Mouse (Mus musculus) kidney, embryonic 16.5 days (tissue): ENCODE results near the gene Cyct. TPM values are rescaled to one million over a fixed set of nuclear protein-coding genes. Genes with fewer than 3 reads are reported as not detected.

ENCODE experiments used
- ATAC-seq: fragments of 200-750 bp; cut with Nextera tagmentation; 2 replicates; pipeline ENCODE4 v1.8.0; 2017; ENCODE audit warnings: moderate TSS enrichment; ENCODE audit not compliant: low FRiP score, low TSS enrichment
- H3K27ac ChIP-seq: fragments of 300-500 bp; sonication (generic); 2 replicates; pipeline ENCODE4 v1.5.1; 2014; ENCODE audit warnings: low read length
- H3K27me3 ChIP-seq: fragments of 300-500 bp; sonication (generic); 2 replicates; pipeline ENCODE4 v1.6.1; 2014; ENCODE audit warnings: low read length, control low read depth, mixed read lengths; ENCODE audit not compliant: insufficient read depth
- H3K36me3 ChIP-seq: fragments of 300-500 bp; sonication (generic); 2 replicates; pipeline ENCODE4 v1.6.1; 2014; ENCODE audit warnings: low read length, control low read depth, mixed read lengths; ENCODE audit not compliant: insufficient read depth
- H3K4me1 ChIP-seq: fragments of 300-500 bp; sonication (generic); 2 replicates; pipeline ENCODE4 v1.6.1; 2014; ENCODE audit warnings: low read length, control low read depth, mixed read lengths; ENCODE audit not compliant: insufficient read depth
- H3K4me2 ChIP-seq: fragments of 300-500 bp; sonication (generic); replicated peaks from 2 replicates; pipeline ENCODE4 v1.6.1; 2014; ENCODE audit warnings: low read depth, low read length
- H3K4me3 ChIP-seq: fragments of 300-500 bp; sonication (generic); 2 replicates; pipeline ENCODE4 v1.5.1; 2014; ENCODE audit warnings: mild to moderate bottlenecking, low read length
- H3K9ac ChIP-seq: fragments of 300-500 bp; sonication (generic); replicated peaks from 2 replicates; pipeline ENCODE4 v1.6.1; 2014; ENCODE audit warnings: low read length
- H3K9me3 ChIP-seq: fragments of 300-500 bp; sonication (generic); 2 replicates; pipeline ENCODE4 v1.6.1; 2016; ENCODE audit warnings: low read length, control low read depth
- WGBS: fragments of 180-500 bp; shearing (Covaris S2); extraction: QIAGEN DNeasy Blood & Tissue Kit; methylation state at CpG from one replicate; pipeline ENCODE4 v1.1.7; 2014; 5-methylcytosine and 5-hydroxymethylcytosine counted together
- polyA plus RNA-seq: library from polyadenylated mRNA; unstranded; fragments of >200 nt; fragmentation: Nextera tagmentation; extraction: Ambion mirVana; gene quantifications from 2 replicates; pipeline ENCODE4 v1.2.1, GENCODE M21; 2015

Cyct gene
- polyA plus RNA-seq, 1 experiment from 2014 or later, result not detected

DNA sequence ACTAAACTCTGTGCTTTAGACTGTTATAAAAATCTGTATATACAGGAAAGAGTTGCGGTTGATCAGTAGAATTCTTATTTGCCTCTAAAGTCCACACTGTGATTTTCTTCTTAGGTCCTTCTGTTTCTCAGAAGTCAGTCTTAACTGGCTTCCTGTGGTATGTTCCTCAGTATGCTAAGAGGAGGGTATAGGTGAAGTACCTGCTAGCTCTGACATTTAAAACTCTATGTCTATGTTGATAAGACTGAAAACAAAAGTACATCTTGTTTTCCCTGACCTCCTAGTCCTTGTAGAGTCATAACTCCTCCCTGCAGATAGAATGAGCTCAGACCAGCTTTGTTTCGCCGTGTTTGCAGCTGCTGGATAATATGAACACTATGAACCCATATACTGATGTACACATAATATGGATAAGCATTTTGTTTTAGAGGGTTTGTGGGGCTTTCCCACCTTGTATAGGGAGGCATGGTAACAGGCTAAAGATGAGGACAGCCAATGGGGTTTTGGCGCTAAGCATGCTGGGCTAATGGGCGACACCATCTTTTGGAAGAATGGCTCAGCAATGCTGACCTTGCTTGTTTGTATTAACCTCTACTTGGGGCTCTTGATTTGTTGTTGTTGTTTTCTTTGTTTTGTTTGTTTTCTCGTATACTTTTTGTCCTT is 14.4 kb upstream of the Cyct start:
- H3K4me2 ChIP-seq, result no peak overlapping the region
- 88% methylated on average over 6 of the region's 6 CpGs for WGBS
- ATAC-seq, result no peak

DNA sequence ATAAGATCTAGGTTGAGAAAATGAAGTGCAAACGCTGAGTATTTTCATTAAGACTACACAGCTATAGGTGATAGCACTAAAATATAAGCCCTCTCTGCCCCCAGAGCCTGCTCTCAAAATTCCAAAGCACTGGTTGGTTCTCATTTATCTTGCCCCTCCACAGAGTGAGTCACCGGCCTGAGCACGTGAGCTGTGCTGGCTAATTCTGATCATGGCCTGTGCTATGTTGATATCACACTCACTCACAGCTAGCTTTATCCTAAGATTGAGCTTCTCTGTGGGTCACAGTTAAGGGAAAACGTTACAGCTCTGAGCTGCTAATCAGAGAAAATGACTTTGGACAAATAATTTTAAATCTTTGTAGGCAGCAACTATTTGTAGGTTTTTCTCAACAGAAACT is 12.0 kb upstream of the Cyct start:
- Histone ChIP-seq H3K4me2 (no peak overlapping the region), H3K27ac (no peak overlapping the region), H3K36me3 (peaks cover 33% of the 10 kb centered on the region), H3K9ac (no peak overlapping the region), H3K4me3 (no peak overlapping the region), H3K9me3 (no peaks in the 10 kb centered on the region), H3K4me1 (peaks cover 15% of the 10 kb centered on the region), H3K27me3 (no peaks in the 10 kb centered on the region)
- WGBS, result 86% methylated on average over 4 of the region's 4 CpGs
- no peak for ATAC-seq

More for the DNA sequence above, 14.4 kb upstream of the Cyct start:
- peaks cover 12% of the 10 kb centered on the region for H3K4me1 ChIP-seq
- H3K9me3 ChIP-seq, result no peaks in the 10 kb centered on the region
- no peak overlapping the region for H3K9ac ChIP-seq
- peaks cover 45% of the 10 kb centered on the region for H3K36me3 ChIP-seq
- no peak overlapping the region for H3K27ac ChIP-seq
- H3K4me3 ChIP-seq, result no peak overlapping the region
- H3K27me3 ChIP-seq, result no peaks in the 10 kb centered on the region

DNA sequence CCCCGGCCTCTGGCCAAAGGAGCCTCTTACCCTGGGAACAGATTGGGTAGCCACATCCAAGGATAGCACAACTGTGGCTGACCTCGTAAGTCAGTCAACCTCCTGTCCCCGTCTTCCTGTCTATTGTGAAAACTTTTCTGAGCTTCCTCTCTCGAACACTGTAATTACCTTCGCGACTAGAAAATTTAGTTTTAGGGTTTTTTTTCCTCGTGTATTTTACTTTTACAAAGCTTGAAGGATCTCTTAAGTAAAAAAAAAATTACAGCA is 10.3 kb upstream of the Cyct start:
- no peaks in the 10 kb centered on the region for H3K9me3 ChIP-seq
- peak; percentile 43; the same call in 1 of the 2 replicates for ATAC-seq
- H3K9ac ChIP-seq, result peak overlapping the region; percentile 77
- peak overlapping the region; percentile 95 for H3K4me2 ChIP-seq
- WGBS, result under 1% methylated on average over 7 of the region's 7 CpGs
- no peak overlapping the region for H3K27ac ChIP-seq
- peaks cover 30% of the 10 kb centered on the region for H3K36me3 ChIP-seq
- H3K4me1 ChIP-seq, result peaks cover 16% of the 10 kb centered on the region
- no peaks in the 10 kb centered on the region for H3K27me3 ChIP-seq
- H3K4me3 ChIP-seq, result peak overlapping the region; percentile 69

DNA sequence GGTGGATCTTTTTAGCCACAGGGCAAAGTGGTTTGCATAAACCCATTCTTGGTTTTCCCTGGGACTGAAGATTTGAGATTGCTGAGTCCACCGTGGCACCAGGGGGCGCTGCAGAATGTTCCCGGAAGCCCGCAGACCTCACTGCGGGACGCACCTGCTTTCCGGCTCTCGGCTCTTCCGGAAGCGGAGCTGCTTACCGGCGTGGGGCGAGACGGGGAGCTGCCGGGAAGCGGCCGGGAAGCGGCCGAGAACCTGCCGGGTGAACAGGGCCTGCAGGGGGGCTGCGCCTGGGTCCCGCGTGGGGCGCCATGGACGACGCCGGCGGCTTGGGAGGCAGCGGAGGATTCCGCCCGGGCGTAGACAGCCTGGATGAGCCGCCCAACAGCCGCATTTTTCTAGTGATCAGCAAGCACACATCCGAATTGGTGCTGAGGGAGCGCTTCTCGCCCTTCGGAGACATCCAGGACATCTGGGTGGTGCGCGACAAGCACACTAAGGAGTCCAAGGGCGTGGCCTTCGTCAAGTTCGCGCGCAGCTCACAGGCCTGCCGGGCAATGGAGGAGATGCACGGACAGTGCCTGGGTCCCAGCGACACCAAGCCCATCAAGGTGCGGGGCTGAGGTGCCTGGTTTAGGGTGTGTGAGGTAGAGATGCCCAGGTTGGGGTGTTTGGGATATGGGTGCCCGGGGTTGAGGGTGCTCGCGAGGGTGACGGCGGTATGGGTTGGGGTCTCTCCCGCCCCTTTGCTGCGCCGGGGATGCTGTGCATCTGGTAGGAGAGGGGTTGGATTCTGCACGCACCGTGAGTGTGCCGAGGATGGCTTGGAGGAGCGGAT is 9.8 kb upstream of the Cyct start, which contains the start of gene Rbm45:
Gene Rbm45, plus strand, starts transcription at position 164 of the 835 bp plus-strand sequence.
- Histone ChIP-seq H3K9ac (peak within 1 kb of the TSS; percentile 77), H3K4me1 (peaks cover 16% of the 10 kb centered on the region), H3K36me3 (peaks cover 27% of the 10 kb centered on the region), H3K27me3 (no peaks in the 10 kb centered on the region), H3K27ac (peak within 1 kb of the TSS; percentile 63; the same call in 1 of the 2 replicates), H3K4me2 (peak within 1 kb of the TSS; percentile 95), H3K9me3 (no peaks in the 10 kb centered on the region), H3K4me3 (peak within 1 kb of the TSS; percentile 69)
- under 1% methylated on average over 61 of the region's 61 CpGs for WGBS
- ATAC-seq, result peak; percentile 90

DNA sequence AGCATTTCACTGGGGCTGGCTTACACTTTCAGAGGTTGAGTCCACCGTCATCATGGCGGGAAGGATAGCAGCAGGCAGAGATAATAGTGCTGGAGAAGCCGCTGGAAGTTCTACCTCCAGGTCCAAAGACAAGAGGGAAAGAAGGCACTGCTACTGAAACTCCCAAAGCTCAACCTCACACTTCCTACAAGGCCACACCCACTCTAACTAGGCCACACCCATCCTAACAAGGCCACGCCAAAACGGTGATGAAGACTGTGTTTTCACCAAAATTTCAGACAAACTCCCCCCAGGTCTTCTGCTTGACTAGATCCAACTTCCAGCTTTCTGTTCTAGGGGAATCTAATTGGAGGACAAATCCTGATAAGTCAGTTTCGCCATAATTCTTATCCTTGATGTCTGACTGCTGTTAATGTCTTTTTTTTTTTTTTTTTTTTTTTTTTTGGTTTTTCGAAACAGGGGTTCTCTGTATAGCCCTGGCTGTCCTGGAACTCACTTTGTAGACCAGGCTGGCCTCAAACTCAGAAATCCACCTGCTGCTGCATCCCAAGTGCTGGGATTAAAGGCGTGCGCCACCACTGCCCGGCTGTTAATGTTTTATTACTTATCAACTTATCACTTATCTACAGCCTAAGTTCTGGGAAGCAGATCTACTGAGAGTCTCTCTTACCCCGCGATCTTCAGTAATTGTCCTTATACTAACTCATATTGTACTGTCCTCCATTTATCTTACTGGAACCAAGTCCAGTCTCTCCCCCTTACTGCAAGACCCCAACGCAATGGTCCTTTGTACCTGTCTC is 8.8 kb upstream of the Cyct start:
- Histone ChIP-seq H3K9me3 (no peaks in the 10 kb centered on the region), H3K9ac (no peak overlapping the region), H3K27me3 (no peaks in the 10 kb centered on the region), H3K4me1 (peaks cover 16% of the 10 kb centered on the region), H3K4me2 (no peak overlapping the region), H3K4me3 (peak overlapping the region; percentile 69; the same call in 1 of the 2 replicates), H3K36me3 (peaks cover 21% of the 10 kb centered on the region), H3K27ac (no peak overlapping the region)
- ATAC-seq, result no peak
- 66% methylated on average over 12 of the region's 13 CpGs for WGBS

DNA sequence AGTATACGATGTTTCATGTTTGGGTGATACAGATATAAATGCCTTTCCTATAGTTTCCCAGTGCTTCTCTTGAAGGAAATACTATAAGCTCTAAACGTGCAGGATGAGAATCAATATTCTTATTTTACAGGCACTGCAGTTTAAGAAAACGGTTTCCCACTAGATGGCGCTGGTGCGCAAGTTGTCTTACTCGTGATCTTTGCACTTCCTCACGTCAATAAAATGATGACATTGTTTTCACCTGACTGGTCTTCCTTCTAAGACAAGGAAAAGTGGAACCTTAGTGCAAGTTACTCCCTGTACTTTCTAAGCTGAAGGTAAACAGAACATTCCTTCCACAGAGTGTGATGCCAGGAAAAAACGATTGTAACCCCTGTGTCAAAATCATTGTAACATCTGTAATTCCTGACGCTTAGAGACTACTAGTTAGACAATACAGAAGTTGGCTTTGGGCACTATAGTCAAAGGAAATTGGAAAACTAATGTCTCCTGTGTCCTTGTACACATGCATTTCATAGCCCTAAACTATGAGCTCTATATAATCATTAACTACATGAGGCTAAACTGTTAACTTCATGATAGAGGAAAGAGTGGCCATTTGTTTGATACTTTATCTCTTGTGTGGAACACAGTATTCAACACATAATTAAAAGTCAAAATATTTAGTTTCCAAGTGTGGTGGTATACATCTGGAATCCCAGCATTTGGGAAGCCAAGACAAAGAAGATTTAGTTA is 7.1 kb upstream of the Cyct start:
- Histone ChIP-seq H3K9me3 (no peaks in the 10 kb centered on the region), H3K27ac (no peak overlapping the region), H3K4me2 (no peak overlapping the region), H3K36me3 (peaks cover 7% of the 10 kb centered on the region; the same call in 1 of the 2 replicates), H3K27me3 (no peaks in the 10 kb centered on the region), H3K4me1 (peaks cover 16% of the 10 kb centered on the region), H3K4me3 (no peak overlapping the region), H3K9ac (no peak overlapping the region)
- 13% methylated on average over 9 of the region's 9 CpGs for WGBS
- ATAC-seq, result no peak

DNA sequence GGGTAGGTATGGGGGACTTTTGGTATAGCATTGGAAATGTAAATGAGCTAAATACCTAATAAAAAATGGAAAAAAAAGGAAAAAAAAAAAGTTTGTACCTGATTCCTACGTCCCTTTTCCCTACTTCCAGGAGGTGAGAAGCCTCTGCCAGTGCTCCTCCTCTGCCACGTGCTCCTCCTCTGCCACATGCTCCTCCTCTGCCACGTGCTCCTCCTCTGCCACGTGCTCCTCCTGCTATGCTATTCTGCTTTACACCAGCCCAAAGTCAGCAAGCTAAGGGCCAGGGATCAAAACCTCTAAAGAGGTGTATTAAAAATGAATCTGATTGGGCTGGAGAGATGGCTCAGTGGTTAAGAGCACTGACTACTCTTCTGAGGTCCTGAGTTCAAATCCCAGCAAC is 5.6 kb upstream of the Cyct start:
- no peak overlapping the region for H3K27ac ChIP-seq
- H3K9ac ChIP-seq, result no peak overlapping the region
- H3K27me3 ChIP-seq, result no peaks in the 10 kb centered on the region
- no peaks in the 10 kb centered on the region for H3K36me3 ChIP-seq
- no peak overlapping the region for H3K4me3 ChIP-seq
- H3K9me3 ChIP-seq, result no peaks in the 10 kb centered on the region
- no peak overlapping the region for H3K4me2 ChIP-seq
- WGBS, result 79% methylated on average over 4 of the region's 4 CpGs
- no peak for ATAC-seq
- peaks cover 8% of the 10 kb centered on the region for H3K4me1 ChIP-seq

DNA sequence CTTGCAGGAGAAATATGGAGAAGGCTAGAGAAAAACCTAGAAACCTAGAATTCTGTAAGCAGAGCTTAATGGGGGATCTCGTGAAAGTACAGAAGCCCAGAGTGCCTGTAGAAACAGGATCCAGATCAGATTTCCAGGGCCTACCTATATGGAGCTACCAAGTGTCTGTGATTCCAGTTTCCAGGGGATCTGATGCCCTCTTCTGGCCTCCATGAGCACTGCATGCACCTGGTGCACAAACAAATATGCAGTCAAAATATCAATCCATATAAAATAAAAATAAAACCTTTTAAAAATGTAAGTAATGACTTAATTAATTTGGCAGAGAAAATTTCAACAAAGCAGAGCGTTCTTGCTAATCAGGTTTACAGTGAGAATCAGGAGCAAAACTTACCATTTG is 1.9 kb upstream of the Cyct start:
- Histone ChIP-seq H3K4me3 (no peak overlapping the region), H3K27me3 (no peaks in the 10 kb centered on the region), H3K27ac (no peak overlapping the region), H3K4me2 (no peak overlapping the region), H3K36me3 (no peaks in the 10 kb centered on the region), H3K4me1 (0 out of 2 replicates have a peak, but pooled peaks cover under 1% of the 10 kb centered on the region), H3K9me3 (no peaks in the 10 kb centered on the region), H3K9ac (no peak overlapping the region)
- no peak for ATAC-seq
- 37% methylated on average over 2 of the region's 2 CpGs for WGBS

DNA sequence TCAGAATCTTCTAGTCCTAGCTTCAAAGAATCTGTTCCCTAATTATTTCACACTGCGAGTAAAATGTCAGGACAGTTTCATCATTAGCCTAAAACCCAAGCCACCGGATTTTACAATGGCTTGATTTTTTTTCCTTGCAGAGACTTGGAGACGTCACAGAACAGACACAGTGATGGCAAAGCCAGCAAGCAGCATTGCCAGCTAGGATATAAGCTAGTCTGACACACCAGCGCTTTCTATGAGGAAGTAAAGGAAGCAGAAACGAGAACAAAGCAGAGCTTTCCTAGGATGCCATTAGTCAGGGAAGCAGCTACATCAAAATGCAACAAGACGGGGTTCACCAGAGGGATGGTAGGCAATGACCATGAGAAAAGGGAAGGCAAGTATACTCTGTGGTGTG is 12.4 kb downstream of the Cyct start:
- Histone ChIP-seq H3K27me3 (no peaks in the 10 kb centered on the region), H3K9ac (no peak overlapping the region), H3K9me3 (no peaks in the 10 kb centered on the region), H3K4me3 (no peak overlapping the region), H3K4me2 (no peak overlapping the region), H3K36me3 (no peaks in the 10 kb centered on the region), H3K27ac (no peak overlapping the region), H3K4me1 (no peaks in the 10 kb centered on the region)
- no peak for ATAC-seq
- WGBS, result 83% methylated on average over 6 of the region's 6 CpGs
